Mouse (Mus musculus): ENCODE results near the gene Pax3.

Pax3 gene

DNA sequence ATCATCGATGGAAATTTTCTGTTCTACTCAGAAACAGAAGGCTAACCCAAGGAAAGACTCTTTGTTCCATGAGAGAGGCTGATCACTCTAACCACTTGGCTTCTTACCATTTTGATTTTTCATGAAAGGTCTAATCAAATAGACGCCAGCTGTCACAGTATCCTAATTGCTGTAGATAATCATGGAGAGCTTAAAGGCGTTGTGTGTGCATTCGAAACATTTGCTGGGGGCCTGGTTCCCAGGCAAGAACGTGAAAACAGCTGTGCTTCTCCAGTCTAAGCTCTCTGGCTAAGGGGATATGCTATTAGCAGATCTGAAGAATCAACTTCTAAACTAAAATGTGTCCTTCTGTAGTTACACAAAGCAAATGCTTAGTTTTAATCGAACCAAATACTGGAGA is 143.3 kb downstream of the Pax3 start:
- no peak for DNase-seq
